Mouse (Mus musculus): ENCODE measurements around the gene C4b.
A peak's percentile ranks its signal among the peaks of the same experiment; 100 is the strongest.
"Not testable (repeated sequence)": the region's sequence is repeated elsewhere in the genome, so short reads cannot be mapped to it uniquely, and the experiment has no call there.

C4b gene

GRCm38 (mm10) chr17:34706476-34706875, 37.2 kb downstream of the C4b start:
- not testable (repeated sequence) for DNase-seq (ENCODE audit: low read depth, low spot score)

- DNase-seq (ENCODE audit: low read depth, low spot score), result no peak
Measured at GRCm38 (mm10) chr17:34700671-34701071, 43.0 kb downstream of the C4b start.

- no peak for DNase-seq (ENCODE audit: low read depth, low spot score)
Measured at GRCm38 (mm10) chr17:34699575-34700408, 43.9 kb downstream of the C4b start.

- DNase-seq (ENCODE audit: low read depth, low spot score), result no peak
Measured at GRCm38 (mm10) chr17:34692906-34693305, 50.8 kb downstream of the C4b start.

- DNase-seq (ENCODE audit: low read depth, low spot score), result no peak
Measured at GRCm38 (mm10) chr17:34690458-34690857, 53.2 kb downstream of the C4b start.

GRCm38 (mm10) chr17:34688889-34689288, 54.8 kb downstream of the C4b start:
- no peak for DNase-seq (ENCODE audit: low read depth, low spot score)

GRCm38 (mm10) chr17:34685120-34686110, 58.3 kb downstream of the C4b start:
- DNase-seq (ENCODE audit: low read depth, low spot score), result peak; percentile 53

- no peak for DNase-seq (ENCODE audit: low read depth, low spot score)
Measured at GRCm38 (mm10) chr17:34684253-34684893, 59.3 kb downstream of the C4b start.

- DNase-seq (ENCODE audit: low read depth, low spot score), result no peak
Measured at GRCm38 (mm10) chr17:34683686-34684220, 59.9 kb downstream of the C4b start.

- no peak for DNase-seq (ENCODE audit: low read depth, low spot score)
Measured at GRCm38 (mm10) chr17:34683179-34683578, 60.5 kb downstream of the C4b start.

GRCm38 (mm10) chr17:34681881-34682536, 61.7 kb downstream of the C4b start:
- DNase-seq (ENCODE audit: low read depth, low spot score), result no peak

GRCm38 (mm10) chr17:34681132-34681571, 62.5 kb downstream of the C4b start:
- no peak for DNase-seq (ENCODE audit: low read depth, low spot score)

GRCm38 (mm10) chr17:34680621-34681020, 63.1 kb downstream of the C4b start:
- DNase-seq (ENCODE audit: low read depth, low spot score), result no peak

GRCm38 (mm10) chr17:34680191-34680590, 63.5 kb downstream of the C4b start:
- no peak for DNase-seq (ENCODE audit: low read depth, low spot score)
